Mouse (Mus musculus) olfactory bulb, adult 2 months (tissue): ENCODE measurements around the gene Rwdd3.

Source experiments
- CTCF ChIP-seq: fragments of 200-500 bp; IDR thresholded peaks from 2 replicates; pipeline ENCODE4 v1.5.1; 2012; ENCODE audit warnings: low read depth, mild to moderate bottlenecking, low read length, moderate library complexity; ENCODE audit not compliant: insufficient read depth
- POLR2A ChIP-seq: fragments of 200-500 bp; IDR thresholded peaks from 2 replicates; pipeline ENCODE4 v1.6.1; 2012; ENCODE audit warnings: mild to moderate bottlenecking, low read depth, low read length, moderate library complexity; ENCODE audit not compliant: insufficient read depth

DNA sequence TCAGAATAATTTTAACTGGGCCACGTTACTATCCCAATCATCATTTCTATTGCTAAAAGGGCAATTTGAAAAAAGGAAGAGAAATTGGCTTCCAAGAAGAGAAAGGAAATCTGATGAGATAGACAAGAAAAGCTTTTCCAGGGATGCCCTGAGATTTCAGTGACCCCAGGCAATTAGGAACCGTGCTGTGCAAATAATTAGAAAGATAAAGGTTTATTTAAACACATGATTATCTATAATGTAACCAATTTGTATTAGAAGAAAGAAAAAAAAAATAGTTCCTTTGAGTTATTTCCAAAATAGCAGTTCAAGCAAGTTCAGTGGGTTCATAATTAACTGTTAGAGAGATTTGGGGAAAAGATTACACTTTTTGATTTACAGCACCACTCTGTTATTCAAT is 1.2 kb upstream of the Rwdd3 start:
- TF ChIP-seq CTCF (no peak), POLR2A (no peak)
